Mouse (Mus musculus): Measurements from ENCODE around the gene Gpr18. TPM values are rescaled to one million over a fixed set of nuclear protein-coding genes. Genes with fewer than 3 reads are reported as not detected.

Gpr18 gene
- total RNA-seq, 2 experiments from 2014 or later, result 0.39 TPM; not detected in 1

- intact Hi-C loops (cut with DNase I), result loop anchor here (1.0 to 5.0 kb wide), 2 partner anchors 132 to 204 kb away; no protein-coding TSS in a partner anchor
- peak; percentile 61 to 77 for DNase-seq
Measured at GRCm38 (mm10) chr14:121928375-121929137, 13.0 kb upstream of the Gpr18 start.

- DNase-seq, result no peak
- intact Hi-C loops (cut with DNase I), result loop anchor here (5.0 kb wide), 1 partner anchor 205 kb away; no protein-coding TSS in a partner anchor
Measured at GRCm38 (mm10) chr14:121927451-121927850, 11.9 kb upstream of the Gpr18 start.

GRCm38 (mm10) chr14:121926901-121927300 lies 11.3 kb upstream of the Gpr18 start:
- intact Hi-C loops (cut with DNase I), result loop anchor here (5.0 kb wide), 1 partner anchor 205 kb away; no protein-coding TSS in a partner anchor
- no peak for DNase-seq

- DNase-seq, result no peak
- intact Hi-C loops (cut with DNase I), result loop anchor here (5.0 kb wide), 1 partner anchor 207 kb away; no protein-coding TSS in a partner anchor
Measured at GRCm38 (mm10) chr14:121924876-121925275, 9.3 kb upstream of the Gpr18 start.

- no peak for DNase-seq
- intact Hi-C loops (cut with DNase I), result no loop called here
Measured at GRCm38 (mm10) chr14:121922731-121923130, 7.2 kb upstream of the Gpr18 start.

- DNase-seq, result no peak
- intact Hi-C loops (cut with DNase I), result no loop called here
Measured at GRCm38 (mm10) chr14:121922016-121922415, 6.4 kb upstream of the Gpr18 start.

- intact Hi-C loops (cut with DNase I), result no loop called here
- DNase-seq, result no peak
Measured at GRCm38 (mm10) chr14:121920511-121921124, 5.0 kb upstream of the Gpr18 start.

GRCm38 (mm10) chr14:121919752-121920151 lies 4.2 kb upstream of the Gpr18 start:
- DNase-seq, result no peak
- intact Hi-C loops (cut with DNase I), result loop anchor here (1.0 kb wide), 1 partner anchor 54 kb away; no protein-coding TSS in a partner anchor

- DNase-seq, result no peak
- intact Hi-C loops (cut with DNase I), result no loop called here
Measured at GRCm38 (mm10) chr14:121918266-121918665, 2.7 kb upstream of the Gpr18 start.

- intact Hi-C loops (cut with DNase I), result no loop called here
- DNase-seq, result no peak
Measured at GRCm38 (mm10) chr14:121916311-121917094, 922 bp upstream of the Gpr18 start.

GRCm38 (mm10) chr14:121915143-121915542 lies 438 bp downstream of the Gpr18 start:
- intact Hi-C loops (cut with DNase I), result no loop called here
- no peak for DNase-seq

GRCm38 (mm10) chr14:121912501-121912900 lies 3.1 kb downstream of the Gpr18 start:
- no peak for DNase-seq
- intact Hi-C loops (cut with DNase I), result no loop called here

GRCm38 (mm10) chr14:121909868-121910267 lies 5.7 kb downstream of the Gpr18 start:
- intact Hi-C loops (cut with DNase I), result no loop called here
- no peak for DNase-seq

- intact Hi-C loops (cut with DNase I), result no loop called here
- no peak for DNase-seq
Measured at GRCm38 (mm10) chr14:121906992-121907681, 8.4 kb downstream of the Gpr18 start.

- intact Hi-C loops (cut with DNase I), result no loop called here
- no peak for DNase-seq
Measured at GRCm38 (mm10) chr14:121906341-121906991, 9.1 kb downstream of the Gpr18 start.

GRCm38 (mm10) chr14:121904754-121905153 lies 10.8 kb downstream of the Gpr18 start:
- no peak for DNase-seq
- intact Hi-C loops (cut with DNase I), result no loop called here

- intact Hi-C loops (cut with DNase I), result no loop called here
- DNase-seq, result no peak
Measured at GRCm38 (mm10) chr14:121903381-121903876, 12.2 kb downstream of the Gpr18 start.

GRCm38 (mm10) chr14:121901511-121901910 lies 14.1 kb downstream of the Gpr18 start:
- DNase-seq, result no peak
- intact Hi-C loops (cut with DNase I), result no loop called here

GRCm38 (mm10) chr14:121899071-121899470 lies 16.5 kb downstream of the Gpr18 start:
- intact Hi-C loops (cut with DNase I), result no loop called here
- no peak for DNase-seq

- DNase-seq, result no peak
- intact Hi-C loops (cut with DNase I), result no loop called here
Measured at GRCm38 (mm10) chr14:121898509-121898908, 17.1 kb downstream of the Gpr18 start.
